Mouse (Mus musculus): ENCODE measurements around the gene 2200002J24Rik.
A peak's percentile ranks its signal among the peaks of the same experiment; 100 is the strongest.
"Not testable (repeated sequence)": the region's sequence is repeated elsewhere in the genome, so short reads cannot be mapped to it uniquely, and the experiment has no call there.

The 2200002J24Rik gene

DNA sequence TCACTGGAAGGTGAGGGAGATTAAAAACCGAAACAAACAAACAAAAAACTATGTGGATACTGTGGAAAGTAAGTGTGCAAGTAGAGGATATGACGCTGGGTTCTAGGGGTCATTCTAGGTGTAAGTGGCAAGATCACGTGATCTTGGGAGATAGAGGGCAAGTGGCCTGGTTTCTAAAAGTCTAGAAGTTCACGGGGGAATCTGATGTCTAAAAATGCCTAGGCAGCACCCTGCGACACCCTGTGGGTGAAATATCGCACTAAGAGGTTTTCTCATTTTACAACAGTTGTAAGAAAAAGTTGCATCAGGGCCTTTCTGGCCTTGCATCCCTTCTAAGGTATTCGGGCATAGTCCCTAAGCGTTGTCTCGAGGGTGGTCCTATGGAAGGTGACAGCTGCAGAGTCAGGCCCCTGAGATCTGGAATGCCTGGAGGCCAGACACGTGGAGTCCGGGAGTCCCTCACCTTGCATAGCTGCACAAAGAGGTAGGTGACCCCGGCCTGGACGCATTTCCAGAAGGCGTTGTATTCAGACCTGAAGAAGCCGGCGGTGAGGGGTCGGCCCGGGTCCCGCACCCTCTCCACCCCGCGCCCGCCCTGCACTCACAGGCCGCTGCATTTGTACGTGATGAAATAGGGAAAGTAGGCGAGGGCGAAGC is 30.1 kb downstream of the 2200002J24Rik start:
- DNase-seq (ENCODE audit: inconsistent ontology term): no peak

DNA sequence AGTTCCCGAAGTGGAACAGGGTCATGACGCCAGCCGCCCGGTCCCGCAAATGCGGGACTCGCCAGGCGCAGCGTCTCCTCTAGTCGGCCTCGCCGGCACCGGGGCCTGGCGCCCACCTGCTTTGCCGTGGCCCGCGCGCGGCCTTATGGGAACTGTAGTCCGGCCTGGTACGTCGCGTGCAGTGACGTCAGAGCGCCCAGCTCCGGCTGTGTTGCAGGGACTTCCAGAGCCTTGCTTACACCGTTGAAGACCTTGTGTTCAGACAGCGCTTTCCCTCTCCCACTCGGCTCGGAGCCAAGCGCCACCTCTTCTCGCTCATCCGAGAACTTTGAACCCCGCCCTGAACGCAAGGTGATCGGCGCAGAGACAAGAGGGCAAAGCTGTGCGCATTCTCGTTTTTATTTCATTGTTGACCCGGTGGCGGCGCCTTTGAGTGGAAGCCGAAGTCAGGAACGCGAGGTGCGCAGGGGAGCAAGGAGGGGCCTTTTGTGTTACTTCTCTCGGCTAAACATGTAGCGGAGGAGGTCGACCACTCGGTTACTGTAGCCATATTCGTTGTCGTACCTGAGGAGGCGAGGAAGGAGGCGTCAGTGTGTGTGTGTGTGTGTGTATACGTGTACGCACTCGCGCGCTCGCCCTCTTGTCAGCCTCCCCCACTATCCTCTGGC is 30.8 kb downstream of the 2200002J24Rik start, which contains the start of gene Tmem147:
Tmem147 (minus strand) TSS at position 145 of the 668 bp plus-strand sequence.
- DNase-seq (ENCODE audit: inconsistent ontology term): peak; percentile 95

DNA sequence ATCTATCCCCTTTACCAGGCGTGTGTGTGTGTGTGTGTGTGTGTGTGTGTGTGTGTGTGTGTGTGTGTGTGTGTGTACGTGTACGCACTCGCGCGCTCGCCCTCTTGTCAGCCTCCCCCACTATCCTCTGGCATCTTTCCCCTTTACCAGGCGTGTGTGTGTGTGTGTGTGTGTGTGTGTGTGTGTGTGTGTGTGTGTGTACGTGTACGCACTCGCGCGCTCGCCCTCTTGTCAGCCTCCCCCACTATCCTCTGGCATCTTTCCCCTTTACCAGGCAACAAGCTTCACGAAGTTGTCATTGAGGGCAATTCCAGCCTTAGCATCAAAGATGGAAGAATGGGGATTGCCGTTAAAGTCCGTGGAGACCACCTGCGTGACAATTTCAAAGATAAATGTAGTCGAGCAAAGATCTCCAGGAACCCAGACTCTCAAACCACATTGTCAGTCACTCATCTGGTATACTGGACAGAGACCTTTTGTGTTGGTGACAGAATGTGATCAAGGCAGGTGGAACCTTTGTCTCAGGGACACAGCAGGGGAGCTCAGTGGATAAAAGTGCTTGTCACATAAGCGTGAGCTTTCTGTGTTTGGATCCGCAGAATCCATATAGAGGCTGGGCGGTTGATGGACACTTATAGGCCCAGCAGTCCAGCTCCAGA is 31.5 kb downstream of the 2200002J24Rik start:
- DNase-seq (ENCODE audit: inconsistent ontology term): peak; percentile 17

DNA sequence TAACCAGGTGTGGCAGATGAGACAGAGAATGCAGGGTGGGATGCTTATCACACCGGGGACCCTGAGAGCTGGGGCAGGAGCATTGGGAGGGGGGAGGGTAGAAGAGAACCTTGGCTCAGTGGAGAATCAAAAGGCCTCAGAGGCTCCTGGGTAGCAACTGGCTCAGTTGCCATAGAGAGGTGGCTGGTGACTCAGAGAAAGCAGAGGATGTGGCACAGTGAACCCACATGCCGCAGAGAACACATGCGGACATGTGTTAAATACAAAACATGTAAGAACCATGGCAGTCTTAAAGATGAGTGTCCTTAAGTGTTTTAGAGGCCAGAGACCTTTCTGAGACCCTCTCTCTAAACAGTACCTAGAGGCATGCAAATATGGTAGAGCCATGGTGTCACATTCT is 37.5 kb downstream of the 2200002J24Rik start:
- DNase-seq (ENCODE audit: inconsistent ontology term): no peak

DNA sequence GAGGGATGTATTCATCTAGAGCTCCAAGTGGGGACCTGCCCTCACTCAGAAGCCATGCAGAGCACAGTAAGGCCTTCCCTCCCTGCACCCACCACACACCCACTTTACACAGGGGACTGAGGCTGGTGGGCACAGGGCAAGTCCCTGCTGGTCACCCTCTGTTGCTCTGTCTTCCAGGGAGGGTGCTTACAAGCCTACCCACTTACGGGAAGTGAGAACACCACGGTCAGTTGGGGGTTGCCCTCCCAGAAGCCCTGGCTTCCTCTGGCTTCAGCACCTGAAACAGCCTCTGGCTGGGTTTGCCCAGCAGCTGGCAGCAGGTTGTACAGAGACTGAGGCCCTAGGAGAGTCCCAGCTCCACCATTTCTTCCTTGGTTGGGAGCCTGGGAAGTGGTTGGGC is 43.8 kb downstream of the 2200002J24Rik start:
- DNase-seq (ENCODE audit: inconsistent ontology term): not testable (repeated sequence)

DNA sequence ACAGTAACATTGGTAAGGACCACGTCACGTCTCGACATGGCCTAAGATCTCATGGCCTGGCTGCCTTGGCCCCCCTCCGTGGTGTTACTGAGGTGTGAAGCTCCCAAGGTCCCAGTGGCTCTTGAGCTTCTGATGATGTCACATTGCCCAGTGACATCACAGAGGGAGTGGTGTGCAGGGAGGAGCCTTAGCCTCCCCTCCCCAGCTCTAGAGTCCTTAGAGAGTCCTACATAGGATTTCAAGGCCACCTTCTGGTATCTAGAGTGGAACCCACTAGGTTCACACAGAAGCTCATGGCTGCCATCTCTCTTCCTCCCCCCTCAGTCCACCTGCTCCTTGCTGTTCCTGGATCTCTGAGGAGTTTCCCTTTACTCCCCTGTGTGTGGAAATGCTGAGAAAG is 44.9 kb downstream of the 2200002J24Rik start, which contains the start of gene Gapdhs:
Gapdhs (minus strand) TSS at position 65 of the 400 bp plus-strand sequence.
- not testable (repeated sequence) for DNase-seq (ENCODE audit: inconsistent ontology term)

DNA sequence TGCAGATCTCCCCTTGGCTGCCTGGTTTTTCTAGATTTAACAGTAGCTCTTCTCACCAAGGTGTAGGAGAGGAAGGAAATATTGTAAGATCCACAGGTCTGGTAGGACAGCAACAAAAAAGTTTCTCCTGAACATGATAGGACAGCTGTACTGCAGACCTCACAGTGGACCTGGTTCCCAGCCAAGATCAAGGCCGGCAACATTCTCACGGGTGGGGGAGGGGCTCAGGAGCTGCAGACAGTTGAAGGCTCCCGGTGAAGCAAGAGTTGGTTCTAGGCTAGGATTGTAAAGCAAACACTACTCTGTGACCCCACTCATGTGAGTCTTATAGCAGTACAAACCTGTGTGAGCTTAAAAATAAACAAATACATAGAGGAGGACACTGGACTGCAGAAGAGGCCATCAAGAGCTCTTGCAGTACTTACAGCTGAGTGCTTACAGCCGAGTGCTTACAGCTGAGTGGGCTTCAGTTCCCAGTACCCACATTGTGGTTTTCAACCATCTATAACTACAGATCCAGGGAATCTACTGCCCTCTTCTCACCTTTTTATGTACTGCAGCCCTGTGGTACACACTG is 45.4 kb downstream of the 2200002J24Rik start:
- peak; percentile 51 for DNase-seq (ENCODE audit: inconsistent ontology term)

DNA sequence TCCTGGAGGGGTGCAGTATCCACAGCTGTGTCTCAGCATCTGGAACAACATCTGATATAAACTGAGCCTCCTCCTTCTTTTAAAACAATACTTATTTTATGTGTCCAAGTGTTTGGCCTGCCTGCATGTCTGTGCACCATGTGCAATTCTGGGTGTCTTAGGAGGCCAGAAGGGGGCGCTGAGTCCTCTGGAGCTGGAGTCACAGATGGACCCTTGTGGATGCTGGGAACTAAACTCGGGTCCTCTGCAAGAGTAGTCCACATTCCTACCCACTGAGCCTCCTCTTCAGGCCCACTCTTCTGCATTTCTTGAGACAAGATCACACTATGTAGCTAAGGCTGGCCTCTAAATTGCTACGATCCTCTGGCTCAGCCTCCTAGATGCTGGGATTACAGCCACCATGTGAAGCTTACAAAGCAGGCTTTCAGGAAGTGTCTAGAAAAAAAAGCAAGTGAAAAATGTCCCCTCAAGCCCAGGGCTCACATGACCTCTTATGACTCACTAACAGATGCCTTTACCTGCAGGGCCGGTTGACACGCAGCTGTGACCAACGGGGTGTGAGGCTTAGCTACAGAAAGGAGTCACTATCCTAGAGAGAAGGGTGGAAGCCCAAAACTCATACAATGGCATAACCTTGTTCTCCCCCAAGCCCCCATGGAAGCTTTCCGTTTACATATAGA is 48.9 kb downstream of the 2200002J24Rik start:
- no peak for DNase-seq (ENCODE audit: inconsistent ontology term)

Data from Muller cell, postnatal 12 days (primary cell).